Comparison of ENCODE assay signal across 38 mouse cellular contexts in the genomic region with DNA sequence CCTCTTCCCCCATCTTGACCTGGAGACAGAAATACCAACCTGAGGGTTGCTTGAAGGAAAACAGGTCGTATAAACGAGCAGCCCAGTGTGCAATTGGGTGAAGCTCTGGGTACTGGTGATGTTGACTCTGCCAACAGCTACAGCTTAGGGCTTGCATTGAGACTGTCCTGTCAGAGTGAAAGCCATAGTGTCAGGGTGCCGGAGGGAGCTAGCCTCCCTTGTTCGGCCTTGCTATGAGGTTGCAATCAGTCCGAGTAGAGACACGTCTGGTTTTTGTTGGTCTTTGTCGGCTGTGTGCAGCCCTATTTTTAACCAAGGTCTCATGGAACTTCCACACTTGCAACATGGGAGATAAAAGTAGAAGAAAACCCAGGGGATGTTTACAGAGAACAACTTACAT. TPM values are rescaled to one million over a fixed set of nuclear protein-coding genes. Genes with fewer than 3 reads are reported as not detected.
DNase-seq lines count a peak whose midpoint lies in the region; ATAC-seq and TF ChIP-seq lines count a peak whose summit lies in the region.
"Had no signal": no experiment of that assay in that cellular context is flagged by ENCODE, and none has a peak within 500 bp of the region (broad histone marks: within the 10 kb centered on the region; RNA-seq: fewer than 3 reads in every experiment).

No protein-coding gene starts in this region.

- peak overlapping the region; percentile 65 for H3K27ac ChIP-seq in heart, adult 2 months
- H3K27ac ChIP-seq in heart, embryonic 14.5 days (replicated peaks in 1 of 2; ENCODE audit: control insufficient read depth in 1 of 2, insufficient read depth in 1 of 2, low read depth in 2 of 2, low read length in 2 of 2) = peak overlapping the region; percentile 65 to 90
- H3K27ac ChIP-seq in midbrain, embryonic 11.5 days (ENCODE audit: low read depth, low read length) = no peak overlapping the region
- H3K27ac ChIP-seq in midbrain, postnatal 0 days (ENCODE audit: low read depth, low read length) = no peak overlapping the region
- H3K27ac ChIP-seq: forebrain, embryonic 15.5 days; hindbrain, embryonic 10.5 days; hindbrain, embryonic 15.5 days; kidney, embryonic 15.5 days; liver, embryonic 15.5 days; midbrain, embryonic 15.5 days had no signal

- H3K4me3 ChIP-seq in heart, adult 2 months = no peak overlapping the region
- H3K4me3 ChIP-seq in heart, embryonic 14.5 days (ENCODE audit: control insufficient read depth in 1 of 2, insufficient read depth in 1 of 2, low read depth in 1 of 2, low read length in 2 of 2) = no peak overlapping the region
- H3K4me3 ChIP-seq in midbrain, embryonic 11.5 days (ENCODE audit: low read depth, low read length) = no peak overlapping the region
- no peak overlapping the region for H3K4me3 ChIP-seq in midbrain, postnatal 0 days (ENCODE audit: low read depth, low read length)
- H3K4me3 ChIP-seq: forebrain, embryonic 15.5 days; hindbrain, embryonic 10.5 days; hindbrain, embryonic 15.5 days; kidney, embryonic 15.5 days; liver, embryonic 15.5 days; midbrain, embryonic 15.5 days had no signal

- 39% methylated on average over 7 of the region's 7 CpGs for WGBS in heart, adult 2 months
- WGBS in heart, embryonic 14.5 days = 26% methylated on average over 7 of the region's 7 CpGs
- WGBS in midbrain, embryonic 11.5 days = 88% methylated on average over 7 of the region's 7 CpGs
- 88% methylated on average over 7 of the region's 7 CpGs for WGBS in midbrain, postnatal 0 days

- peaks cover 15% of the 10 kb centered on the region for H3K4me1 ChIP-seq in heart, adult 2 months (ENCODE audit: control insufficient read depth, insufficient read depth, low read length)
- H3K4me1 ChIP-seq in heart, embryonic 14.5 days (ENCODE audit: control insufficient read depth in 2 of 2, insufficient read depth in 2 of 2, low read length in 2 of 2) = peaks cover 24 to 50% of the 10 kb centered on the region in 2 experiments
- no peaks in the 10 kb centered on the region for H3K4me1 ChIP-seq in midbrain, embryonic 11.5 days (ENCODE audit: control insufficient read depth, insufficient read depth, low read length)
- H3K4me1 ChIP-seq in midbrain, postnatal 0 days (ENCODE audit: insufficient read depth, low read length) = no peaks in the 10 kb centered on the region
- H3K4me1 ChIP-seq: hindbrain, embryonic 10.5 days; hindbrain, embryonic 15.5 days had no signal

- 0 out of 2 replicates have a peak, but pooled peaks cover 3% of the 10 kb centered on the region for H3K79me2 ChIP-seq in heart, adult 2 months (replicated peaks; ENCODE audit: control insufficient read depth, insufficient read depth, low read length)

- no peak for ATAC-seq in heart, embryonic 14.5 days (ENCODE audit: insufficient number of reproducible peaks, insufficient read depth, low FRiP score, low read depth)
- ATAC-seq in midbrain, embryonic 11.5 days (ENCODE audit: low FRiP score) = no peak
- no peak for ATAC-seq in midbrain, postnatal 0 days (ENCODE audit: low FRiP score)
- ATAC-seq: CD4-positive, CD25-positive, alpha-beta regulatory T cell, adult 4 months; inflammation-experienced regulatory T-cells, adult 6 months had no signal

- peaks cover 20% of the 10 kb centered on the region for H3K36me3 ChIP-seq in heart, adult 2 months (ENCODE audit: control insufficient read depth, insufficient read depth, low read length)
- peaks cover 99% of the 10 kb centered on the region for H3K36me3 ChIP-seq in heart, embryonic 14.5 days (ENCODE audit: control insufficient read depth, insufficient read depth, low read length)
- no peaks in the 10 kb centered on the region for H3K36me3 ChIP-seq in midbrain, embryonic 11.5 days (ENCODE audit: control insufficient read depth, insufficient read depth, low read length)
- H3K36me3 ChIP-seq in midbrain, postnatal 0 days (ENCODE audit: insufficient read depth, low read length) = no peaks in the 10 kb centered on the region
- H3K36me3 ChIP-seq: forebrain, embryonic 15.5 days; hindbrain, embryonic 15.5 days; liver, embryonic 15.5 days; midbrain, embryonic 15.5 days had no signal

- no peak overlapping the region for H3K9ac ChIP-seq in heart, adult 2 months (ENCODE audit: low read depth, low read length)
- H3K9ac ChIP-seq in heart, embryonic 14.5 days (ENCODE audit: low read length) = no peak overlapping the region
- no peak overlapping the region for H3K9ac ChIP-seq in midbrain, embryonic 11.5 days (ENCODE audit: low read length)
- no peak overlapping the region for H3K9ac ChIP-seq in midbrain, postnatal 0 days (replicated peaks; ENCODE audit: low read length, poor library complexity, severe bottlenecking)
- H3K9ac ChIP-seq: forebrain, embryonic 15.5 days; hindbrain, embryonic 15.5 days; kidney, embryonic 15.5 days; liver, embryonic 15.5 days; midbrain, embryonic 15.5 days had no signal

- no peaks in the 10 kb centered on the region for H3K9me3 ChIP-seq in heart, embryonic 14.5 days (ENCODE audit: control insufficient read depth, low read length)
- H3K9me3 ChIP-seq in midbrain, embryonic 11.5 days (ENCODE audit: control insufficient read depth, low read length) = no peaks in the 10 kb centered on the region
- no peaks in the 10 kb centered on the region for H3K9me3 ChIP-seq in midbrain, postnatal 0 days (ENCODE audit: low read length)
- H3K9me3 ChIP-seq: forebrain, embryonic 15.5 days; hindbrain, embryonic 10.5 days; hindbrain, embryonic 15.5 days; kidney, embryonic 15.5 days; liver, embryonic 15.5 days; midbrain, embryonic 15.5 days had no signal

- H3K4me2 ChIP-seq in heart, embryonic 14.5 days (ENCODE audit: low read length) = peak overlapping the region; percentile 27; the same call in 1 of the 2 replicates
- H3K4me2 ChIP-seq in midbrain, embryonic 11.5 days = no peak overlapping the region
- no peak overlapping the region for H3K4me2 ChIP-seq in midbrain, postnatal 0 days (ENCODE audit: low read depth, low read length, poor library complexity, severe bottlenecking)
- H3K4me2 ChIP-seq: forebrain, embryonic 15.5 days; hindbrain, embryonic 15.5 days; kidney, embryonic 15.5 days; liver, embryonic 15.5 days; midbrain, embryonic 15.5 days had no signal

- TF ChIP-seq POLR2A in heart, adult 2 months (IDR thresholded peaks at IDR 0.05; ENCODE audit: insufficient read depth, low read depth, low read length) = no peak

- TF ChIP-seq EP300 in heart, adult 2 months (IDR thresholded peaks at IDR 0.05; ENCODE audit: insufficient read depth, low read depth, low read length) = no peak

- DNase-seq in heart, adult 2 months = no peak
- no peak for DNase-seq in heart, adult 18-20 months
- DNase-seq in heart, adult 9 months (ENCODE audit: low spot score in 2 of 2) = no peak
- peak; percentile 53 for DNase-seq in midbrain, embryonic 11.5 days (ENCODE audit: low spot score, missing footprints)
- no peak for DNase-seq in midbrain, postnatal 0 days (ENCODE audit: low spot score)
- no peak for DNase-seq in right cerebral cortex, postnatal 10 days (ENCODE audit: low spot score in 2 of 2)
- DNase-seq: cerebellum, adult 11 months; cerebellum, adult 9-10 months; cerebellum, postnatal 36 days; gastrocnemius, postnatal 25 days; kidney, adult 18-20 months; kidney, postnatal 25 days; liver; spleen, adult 18-20 months; thymus, postnatal 14 days had no signal

- H3K27me3 ChIP-seq in heart, adult 2 months (ENCODE audit: control insufficient read depth, insufficient read depth, low read length) = no peaks in the 10 kb centered on the region
- H3K27me3 ChIP-seq in heart, embryonic 14.5 days (ENCODE audit: control insufficient read depth, insufficient read depth, low read length) = no peaks in the 10 kb centered on the region
- H3K27me3 ChIP-seq in midbrain, embryonic 11.5 days (ENCODE audit: control insufficient read depth, insufficient read depth, low read length) = no peaks in the 10 kb centered on the region
- H3K27me3 ChIP-seq in midbrain, postnatal 0 days (ENCODE audit: insufficient read depth, low read length) = no peaks in the 10 kb centered on the region
- H3K27me3 ChIP-seq: forebrain, embryonic 15.5 days; hindbrain, embryonic 15.5 days; kidney, embryonic 15.5 days; liver, embryonic 15.5 days; midbrain, embryonic 15.5 days had no signal

- intact Hi-C loops in heart, adult 2 months (cut with DNase I) = no loop called here

- no peak for TF ChIP-seq CTCF in heart, adult 2 months (IDR thresholded peaks at IDR 0.05)
- no peak for TF ChIP-seq CTCF in midbrain, postnatal 0 days (IDR thresholded peaks at IDR 0.05)

RNA-seq across cellular contexts. Expression of a gene that starts 15.3 kb away (rescaled TPM):
- total RNA-seq in heart, adult 2 months (2021) = 10 to 100 TPM; 55.3 to 58.1 TPM
- 25.1 and 44.1 TPM in 2 replicates for polyA plus RNA-seq in heart, adult 2 months (2012; rRNA removed)
- 10 to 100 TPM; 49.0 to 56.0 TPM for total RNA-seq in heart, adult 18-20 months (2021)
- polyA plus RNA-seq in heart, embryonic 14.5 days (2014; fragmentation: Nextera tagmentation; extraction: Ambion mirVana) = 96.3 and 101 TPM in 2 replicates
- 17.3 and 18.5 TPM in 2 replicates for polyA plus RNA-seq in midbrain, embryonic 11.5 days (2014; fragmentation: Nextera tagmentation; extraction: Ambion mirVana)
- 19.5 and 24.6 TPM in 2 replicates for total RNA-seq in midbrain, postnatal 0 days (2014; rRNA removed)
- 7.6 and 8.1 TPM in 2 replicates for polyA plus RNA-seq in midbrain, postnatal 0 days (2015; fragmentation: Nextera tagmentation; extraction: Ambion mirVana)
- polyA plus RNA-seq: CD4-positive, CD25-positive, alpha-beta regulatory T cell, adult 4 months; inflammation-experienced regulatory T-cells, adult 6 months had no signal

RNA-seq across cellular contexts. Expression of a gene that starts 39.7 kb away (rescaled TPM):
- total RNA-seq in heart, adult 2 months (2021) = not detected
- not detected in 2 replicates for polyA plus RNA-seq in heart, adult 2 months (2012; rRNA removed)
- not detected for total RNA-seq in heart, adult 18-20 months (2021)
- not detected in 2 replicates for polyA plus RNA-seq in heart, embryonic 14.5 days (2014; fragmentation: Nextera tagmentation; extraction: Ambion mirVana)
- not detected in 2 replicates for polyA plus RNA-seq in midbrain, embryonic 11.5 days (2014; fragmentation: Nextera tagmentation; extraction: Ambion mirVana)
- total RNA-seq in midbrain, postnatal 0 days (2014; rRNA removed) = not detected in 2 replicates
- polyA plus RNA-seq in midbrain, postnatal 0 days (2015; fragmentation: Nextera tagmentation; extraction: Ambion mirVana) = not detected in 2 replicates
- total RNA-seq: adrenal gland, adult 18-20 months; gastrocnemius, adult 18-20 months; gastrocnemius, postnatal 25 days; layer of hippocampus, adult 18-20 months; layer of hippocampus, postnatal 10 days; left cerebral cortex, adult 18-20 months; left cerebral cortex, postnatal 14 days; neutrophil, adult 5-6 weeks had no signal
- polyA plus RNA-seq: CD4-positive, CD25-positive, alpha-beta regulatory T cell, adult 4 months; embryonic facial prominence, embryonic 11.5 days; forebrain, embryonic 15.5 days; frontal cortex, adult 2 months; hindbrain, embryonic 10.5 days; hindbrain, embryonic 15.5 days; inflammation-experienced regulatory T-cells, adult 6 months; kidney, embryonic 15.5 days; limb, embryonic 11.5 days; liver, embryonic 15.5 days; lung, embryonic 16.5 days; midbrain, embryonic 15.5 days; neural tube, embryonic 11.5 days; stomach, embryonic 16.5 days; urinary bladder, adult 2 months had no signal

Comparison
In these comparisons a context has a peak if more than half of its experiments do, and no peak if none do; other contexts are left out.
1. H3K27ac ChIP-seq: peak in heart, adult 2 months (single experiment) and heart, embryonic 14.5 days (2 of 2); none in midbrain, embryonic 11.5 days (single experiment) and midbrain, postnatal 0 days (single experiment).